Mouse (Mus musculus) frontal cortex, postnatal 10 days (tissue): ENCODE results near the gene Cacna2d1.

Experiments used
- DNase-seq, 2 experiments: peaks; one replicate each; pipeline ENCODE4 v3.0.0; 2022; ENCODE audit warnings: low spot score in 2 of 2, mixed read lengths in 1 of 2

The Cacna2d1 gene

GRCm38 (mm10) chr5:16056795-16057194 lies 122.3 kb downstream of the Cacna2d1 start:
- no peak for DNase-seq

GRCm38 (mm10) chr5:16062773-16063172 lies 128.3 kb downstream of the Cacna2d1 start:
- DNase-seq: no peak

GRCm38 (mm10) chr5:16063273-16063672 lies 128.8 kb downstream of the Cacna2d1 start:
- no peak for DNase-seq

GRCm38 (mm10) chr5:16063949-16064348 lies 129.5 kb downstream of the Cacna2d1 start:
- DNase-seq: no peak

- no peak for DNase-seq
Observed at GRCm38 (mm10) chr5:16065816-16066215, 131.3 kb downstream of the Cacna2d1 start.

GRCm38 (mm10) chr5:16082253-16082652 lies 147.8 kb downstream of the Cacna2d1 start:
- DNase-seq: no peak

GRCm38 (mm10) chr5:16086979-16087902 lies 152.8 kb downstream of the Cacna2d1 start:
- DNase-seq: no peak

GRCm38 (mm10) chr5:16087995-16088394 lies 153.5 kb downstream of the Cacna2d1 start:
- DNase-seq: no peak

- DNase-seq: no peak
Observed at GRCm38 (mm10) chr5:16092540-16092939, 158.0 kb downstream of the Cacna2d1 start.

GRCm38 (mm10) chr5:16093071-16093693 lies 158.7 kb downstream of the Cacna2d1 start:
- DNase-seq: peak in 1 of 2 experiments; percentile 8

GRCm38 (mm10) chr5:16095345-16095744 lies 160.9 kb downstream of the Cacna2d1 start:
- DNase-seq: no peak

- no peak for DNase-seq
Observed at GRCm38 (mm10) chr5:16098766-16099165, 164.3 kb downstream of the Cacna2d1 start.

- DNase-seq: no peak
Observed at GRCm38 (mm10) chr5:16101820-16102219, 167.3 kb downstream of the Cacna2d1 start.

GRCm38 (mm10) chr5:16105701-16106100 lies 171.2 kb downstream of the Cacna2d1 start:
- DNase-seq: no peak

- DNase-seq: no peak
Observed at GRCm38 (mm10) chr5:16110643-16111042, 176.2 kb downstream of the Cacna2d1 start.

GRCm38 (mm10) chr5:16113879-16114278 lies 179.4 kb downstream of the Cacna2d1 start:
- no peak for DNase-seq

GRCm38 (mm10) chr5:16121334-16121733 lies 186.8 kb downstream of the Cacna2d1 start:
- no peak for DNase-seq

GRCm38 (mm10) chr5:16122110-16122509 lies 187.6 kb downstream of the Cacna2d1 start:
- DNase-seq: no peak

- no peak for DNase-seq
Observed at GRCm38 (mm10) chr5:16134286-16135094, 200.0 kb downstream of the Cacna2d1 start.

- DNase-seq: no peak
Observed at GRCm38 (mm10) chr5:16135986-16136385, 201.5 kb downstream of the Cacna2d1 start.

- no peak for DNase-seq
Observed at GRCm38 (mm10) chr5:16136839-16137238, 202.3 kb downstream of the Cacna2d1 start.

- DNase-seq: no peak
Observed at GRCm38 (mm10) chr5:16146602-16147001, 212.1 kb downstream of the Cacna2d1 start.
